Mouse (Mus musculus): ENCODE measurements around the gene Hsd11b1. TPM values are rescaled to one million over a fixed set of nuclear protein-coding genes. Genes with fewer than 3 reads are reported as not detected.
"Not testable (repeated sequence)": the region's sequence is repeated elsewhere in the genome, so short reads cannot be mapped to it uniquely, and the experiment has no call there.

Hsd11b1 gene
- polyA plus RNA-seq, 1 experiment from 2014 or later = not detected

- no peaks in the 10 kb centered on the region for H3K9me3 ChIP-seq (ENCODE audit: control insufficient read depth, low read length)
- no peak overlapping the region for H3K9ac ChIP-seq (ENCODE audit: low read length)
- H3K27ac ChIP-seq (ENCODE audit: low read depth, low read length) = no peak overlapping the region
- peak; percentile 60 for DNase-seq (ENCODE audit: low spot score)
- no peak overlapping the region for H3K4me2 ChIP-seq (ENCODE audit: low read depth)
- ATAC-seq (ENCODE audit: insufficient read depth, low FRiP score, low TSS enrichment) = peak; percentile 38; the same call in 1 of the 2 replicates
- H3K4me3 ChIP-seq (ENCODE audit: low read depth, low read length) = no peak overlapping the region
- H3K36me3 ChIP-seq (ENCODE audit: control insufficient read depth, insufficient read depth, low read length) = no peaks in the 10 kb centered on the region
- H3K27me3 ChIP-seq (ENCODE audit: control insufficient read depth, insufficient read depth, low read length) = no peaks in the 10 kb centered on the region
- H3K4me1 ChIP-seq (ENCODE audit: control insufficient read depth, insufficient read depth, low read length) = no peaks in the 10 kb centered on the region
- WGBS = 29% methylated on average over 3 of the region's 3 CpGs
Measured at GRCm38 (mm10) chr1:193255488-193256288, 8.2 kb downstream of the Hsd11b1 start.

- Histone ChIP-seq H3K9me3 (ENCODE audit: control insufficient read depth, low read length) (no peaks in the 10 kb centered on the region), H3K4me1 (ENCODE audit: control insufficient read depth, insufficient read depth, low read length) (no peaks in the 10 kb centered on the region), H3K4me2 (ENCODE audit: low read depth) (no peak overlapping the region), H3K9ac (ENCODE audit: low read length) (no peak overlapping the region), H3K4me3 (ENCODE audit: low read depth, low read length) (no peak overlapping the region), H3K36me3 (ENCODE audit: control insufficient read depth, insufficient read depth, low read length) (no peaks in the 10 kb centered on the region), H3K27me3 (ENCODE audit: control insufficient read depth, insufficient read depth, low read length) (no peaks in the 10 kb centered on the region), H3K27ac (ENCODE audit: low read depth, low read length) (no peak overlapping the region)
- DNase-seq (ENCODE audit: low spot score) (no peak), ATAC-seq (ENCODE audit: insufficient read depth, low FRiP score, low TSS enrichment) (no peak)
- 65% methylated on average over 8 of the region's 8 CpGs for WGBS
Measured at GRCm38 (mm10) chr1:193255032-193255431, 8.8 kb downstream of the Hsd11b1 start.

DNA sequence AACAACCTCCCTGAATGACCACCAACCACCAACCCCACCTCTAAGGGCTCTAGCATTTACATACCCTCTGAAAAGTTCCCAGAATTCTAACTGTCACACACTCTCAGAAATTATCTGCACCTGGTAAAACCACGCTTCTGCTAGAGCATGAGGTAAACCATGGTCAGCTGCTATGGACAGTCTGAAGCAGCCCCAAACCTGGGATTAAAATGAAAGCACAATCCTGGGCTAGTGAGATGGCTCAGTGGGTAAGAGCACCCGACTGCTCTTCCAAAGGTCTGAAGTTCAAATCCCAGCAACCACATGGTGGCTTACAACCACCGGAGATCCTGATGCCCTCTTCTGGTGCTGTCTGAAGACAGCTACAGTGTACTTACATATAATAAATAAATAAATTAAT lies 10.0 kb downstream of the Hsd11b1 start:
- not testable (repeated sequence) for H3K27me3 ChIP-seq (ENCODE audit: control insufficient read depth, insufficient read depth, low read length); H3K9me3 ChIP-seq (ENCODE audit: control insufficient read depth, low read length); DNase-seq (ENCODE audit: low spot score); ATAC-seq (ENCODE audit: insufficient read depth, low FRiP score, low TSS enrichment); H3K4me3 ChIP-seq (ENCODE audit: low read depth, low read length); H3K36me3 ChIP-seq (ENCODE audit: control insufficient read depth, insufficient read depth, low read length); H3K9ac ChIP-seq (ENCODE audit: low read length); H3K4me2 ChIP-seq (ENCODE audit: low read depth); H3K4me1 ChIP-seq (ENCODE audit: control insufficient read depth, insufficient read depth, low read length); H3K27ac ChIP-seq (ENCODE audit: low read depth, low read length)
- 74% methylated on average over 3 of the region's 3 CpGs for WGBS

GRCm38 (mm10) chr1:193252616-193253015 lies 11.3 kb downstream of the Hsd11b1 start:
- H3K4me1 ChIP-seq (ENCODE audit: control insufficient read depth, insufficient read depth, low read length) = no peaks in the 10 kb centered on the region
- no peak overlapping the region for H3K27ac ChIP-seq (ENCODE audit: low read depth, low read length)
- ATAC-seq (ENCODE audit: insufficient read depth, low FRiP score, low TSS enrichment) = no peak
- no peaks in the 10 kb centered on the region for H3K9me3 ChIP-seq (ENCODE audit: control insufficient read depth, low read length)
- H3K4me3 ChIP-seq (ENCODE audit: low read depth, low read length) = no peak overlapping the region
- H3K36me3 ChIP-seq (ENCODE audit: control insufficient read depth, insufficient read depth, low read length) = no peaks in the 10 kb centered on the region
- WGBS = 41% methylated on average over 5 of the region's 5 CpGs
- H3K4me2 ChIP-seq (ENCODE audit: low read depth) = no peak overlapping the region
- no peak for DNase-seq (ENCODE audit: low spot score)
- no peak overlapping the region for H3K9ac ChIP-seq (ENCODE audit: low read length)
- H3K27me3 ChIP-seq (ENCODE audit: control insufficient read depth, insufficient read depth, low read length) = no peaks in the 10 kb centered on the region

DNA sequence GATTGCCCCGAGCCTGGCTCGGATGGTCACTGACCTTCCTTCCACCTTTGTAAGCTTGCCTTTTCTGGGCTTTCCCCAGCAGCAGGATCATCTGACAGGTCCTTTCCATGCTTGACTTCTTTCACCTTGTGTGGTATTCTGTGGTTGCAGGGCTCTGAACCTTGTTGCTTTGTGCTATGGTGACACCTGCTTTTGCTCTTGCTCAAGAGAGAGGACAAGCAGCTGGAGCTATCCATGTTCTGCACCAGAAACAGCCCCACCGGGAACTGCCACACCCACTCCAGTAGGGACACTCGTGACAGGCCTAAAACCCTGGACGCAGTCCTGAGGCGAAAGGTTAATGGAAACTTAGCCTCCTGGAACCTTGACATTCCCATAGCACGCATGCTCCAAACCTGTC lies 12.5 kb downstream of the Hsd11b1 start:
- Histone ChIP-seq H3K4me3 (ENCODE audit: low read depth, low read length) (no peak overlapping the region), H3K4me1 (ENCODE audit: control insufficient read depth, insufficient read depth, low read length) (no peaks in the 10 kb centered on the region), H3K9me3 (ENCODE audit: control insufficient read depth, low read length) (no peaks in the 10 kb centered on the region), H3K9ac (ENCODE audit: low read length) (no peak overlapping the region), H3K36me3 (ENCODE audit: control insufficient read depth, insufficient read depth, low read length) (no peaks in the 10 kb centered on the region), H3K27me3 (ENCODE audit: control insufficient read depth, insufficient read depth, low read length) (no peaks in the 10 kb centered on the region), H3K27ac (ENCODE audit: low read depth, low read length) (no peak overlapping the region), H3K4me2 (ENCODE audit: low read depth) (no peak overlapping the region)
- ATAC-seq (ENCODE audit: insufficient read depth, low FRiP score, low TSS enrichment) (no peak), DNase-seq (ENCODE audit: low spot score) (no peak)
- 80% methylated on average over 7 of the region's 7 CpGs for WGBS

- 82% methylated on average over 2 of the region's 2 CpGs for WGBS
- no peak overlapping the region for H3K4me2 ChIP-seq (ENCODE audit: low read depth)
- no peaks in the 10 kb centered on the region for H3K9me3 ChIP-seq (ENCODE audit: control insufficient read depth, low read length)
- H3K27ac ChIP-seq (ENCODE audit: low read depth, low read length) = no peak overlapping the region
- no peak for ATAC-seq (ENCODE audit: insufficient read depth, low FRiP score, low TSS enrichment)
- H3K27me3 ChIP-seq (ENCODE audit: control insufficient read depth, insufficient read depth, low read length) = no peaks in the 10 kb centered on the region
- H3K9ac ChIP-seq (ENCODE audit: low read length) = no peak overlapping the region
- no peak overlapping the region for H3K4me3 ChIP-seq (ENCODE audit: low read depth, low read length)
- no peaks in the 10 kb centered on the region for H3K4me1 ChIP-seq (ENCODE audit: control insufficient read depth, insufficient read depth, low read length)
- no peak for DNase-seq (ENCODE audit: low spot score)
- H3K36me3 ChIP-seq (ENCODE audit: control insufficient read depth, insufficient read depth, low read length) = no peaks in the 10 kb centered on the region
Measured at GRCm38 (mm10) chr1:193250026-193250425, 13.8 kb downstream of the Hsd11b1 start.

- WGBS = 88% methylated on average over 6 of the region's 6 CpGs
- no peak for DNase-seq (ENCODE audit: low spot score)
Measured at GRCm38 (mm10) chr1:193244235-193244634, 19.6 kb downstream of the Hsd11b1 start.

DNA sequence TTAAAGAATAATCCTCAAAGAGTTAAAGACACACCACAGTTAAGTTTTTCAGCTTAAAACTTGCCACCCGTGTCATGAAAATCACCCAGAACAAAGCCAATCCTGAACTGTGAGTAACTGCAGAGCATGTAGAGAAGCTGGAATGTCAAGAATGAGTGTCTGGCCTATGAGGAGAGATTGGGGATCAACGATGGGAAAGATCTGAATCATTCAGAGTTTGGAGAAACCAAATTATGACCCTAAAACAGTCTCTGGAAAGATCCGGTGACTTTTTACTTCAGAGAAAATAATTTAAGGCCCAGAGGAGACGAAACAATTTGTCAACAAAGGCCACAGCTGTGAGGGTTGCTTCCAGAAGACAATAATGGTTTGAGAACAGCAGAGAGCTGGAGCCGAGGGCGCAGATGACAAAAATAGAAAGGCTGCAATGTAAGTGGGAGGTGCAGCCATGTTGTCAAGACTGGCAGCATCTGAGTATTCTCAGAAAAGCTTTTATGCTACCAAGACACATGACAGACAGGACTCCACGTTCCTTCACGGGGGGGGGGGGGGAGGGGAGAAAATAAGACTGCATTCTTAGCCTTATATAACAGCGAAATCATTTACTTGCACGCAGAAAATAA lies 20.2 kb downstream of the Hsd11b1 start:
- 70% methylated on average over 10 of the region's 10 CpGs for WGBS
- ATAC-seq (ENCODE audit: insufficient read depth, low FRiP score, low TSS enrichment) = no peak
- no peaks in the 10 kb centered on the region for H3K27me3 ChIP-seq (ENCODE audit: control insufficient read depth, insufficient read depth, low read length)
- H3K9me3 ChIP-seq (ENCODE audit: control insufficient read depth, low read length) = no peaks in the 10 kb centered on the region
- H3K4me3 ChIP-seq (ENCODE audit: low read depth, low read length) = no peak overlapping the region
- H3K9ac ChIP-seq (ENCODE audit: low read length) = no peak overlapping the region
- no peaks in the 10 kb centered on the region for H3K36me3 ChIP-seq (ENCODE audit: control insufficient read depth, insufficient read depth, low read length)
- no peak for DNase-seq (ENCODE audit: low spot score)
- no peaks in the 10 kb centered on the region for H3K4me1 ChIP-seq (ENCODE audit: control insufficient read depth, insufficient read depth, low read length)
- H3K27ac ChIP-seq (ENCODE audit: low read depth, low read length) = no peak overlapping the region
- H3K4me2 ChIP-seq (ENCODE audit: low read depth) = no peak overlapping the region

More at GRCm38 (mm10) chr1:193244235-193244634, 19.6 kb downstream of the Hsd11b1 start:
- no peak overlapping the region for H3K27ac ChIP-seq (ENCODE audit: low read depth, low read length)
- H3K36me3 ChIP-seq (ENCODE audit: control insufficient read depth, insufficient read depth, low read length) = no peaks in the 10 kb centered on the region
- no peaks in the 10 kb centered on the region for H3K4me1 ChIP-seq (ENCODE audit: control insufficient read depth, insufficient read depth, low read length)
- no peak overlapping the region for H3K9ac ChIP-seq (ENCODE audit: low read length)
- no peak overlapping the region for H3K4me3 ChIP-seq (ENCODE audit: low read depth, low read length)
- H3K27me3 ChIP-seq (ENCODE audit: control insufficient read depth, insufficient read depth, low read length) = no peaks in the 10 kb centered on the region
- ATAC-seq (ENCODE audit: insufficient read depth, low FRiP score, low TSS enrichment) = no peak
- H3K9me3 ChIP-seq (ENCODE audit: control insufficient read depth, low read length) = no peaks in the 10 kb centered on the region
- H3K4me2 ChIP-seq (ENCODE audit: low read depth) = no peak overlapping the region

GRCm38 (mm10) chr1:193242863-193243262 lies 21.0 kb downstream of the Hsd11b1 start:
- Histone ChIP-seq H3K9ac (ENCODE audit: low read length) (no peak overlapping the region), H3K4me3 (ENCODE audit: low read depth, low read length) (no peak overlapping the region), H3K4me2 (ENCODE audit: low read depth) (no peak overlapping the region), H3K27me3 (ENCODE audit: control insufficient read depth, insufficient read depth, low read length) (no peaks in the 10 kb centered on the region), H3K9me3 (ENCODE audit: control insufficient read depth, low read length) (no peaks in the 10 kb centered on the region), H3K36me3 (ENCODE audit: control insufficient read depth, insufficient read depth, low read length) (no peaks in the 10 kb centered on the region), H3K27ac (ENCODE audit: low read depth, low read length) (no peak overlapping the region), H3K4me1 (ENCODE audit: control insufficient read depth, insufficient read depth, low read length) (no peaks in the 10 kb centered on the region)
- ATAC-seq (ENCODE audit: insufficient read depth, low FRiP score, low TSS enrichment) = no peak
- DNase-seq (ENCODE audit: low spot score) = no peak
- WGBS = 50% methylated on average over 4 of the region's 4 CpGs

Measured in neural tube, embryonic 11.5 days (tissue).